Mouse (Mus musculus): ENCODE measurements around the gene Arl10.
"Not testable (repeated sequence)": the region's sequence is repeated elsewhere in the genome, so short reads cannot be mapped to it uniquely, and the experiment has no call there.

Arl10 gene

DNA sequence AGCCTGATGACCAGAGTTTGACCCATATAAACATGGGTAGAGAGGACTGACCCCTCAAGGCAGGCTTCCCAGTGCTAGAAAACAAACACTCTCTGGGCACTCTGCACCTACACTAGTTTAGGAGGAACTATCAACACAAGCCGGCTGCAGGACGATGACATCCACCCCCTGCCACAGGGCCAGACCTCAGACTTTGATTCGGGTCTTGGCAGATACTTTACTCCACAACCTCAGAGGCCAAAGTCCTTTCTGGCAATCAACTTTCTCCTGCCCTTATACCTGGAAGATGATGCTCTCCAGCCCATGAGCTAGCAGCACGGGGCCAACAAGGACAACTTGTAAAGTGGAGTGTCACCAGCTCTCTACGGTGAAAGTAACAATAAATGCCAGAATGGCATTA is 8.0 kb downstream of the Arl10 start:
- no peak for DNase-seq (ENCODE audit: low spot score)

DNA sequence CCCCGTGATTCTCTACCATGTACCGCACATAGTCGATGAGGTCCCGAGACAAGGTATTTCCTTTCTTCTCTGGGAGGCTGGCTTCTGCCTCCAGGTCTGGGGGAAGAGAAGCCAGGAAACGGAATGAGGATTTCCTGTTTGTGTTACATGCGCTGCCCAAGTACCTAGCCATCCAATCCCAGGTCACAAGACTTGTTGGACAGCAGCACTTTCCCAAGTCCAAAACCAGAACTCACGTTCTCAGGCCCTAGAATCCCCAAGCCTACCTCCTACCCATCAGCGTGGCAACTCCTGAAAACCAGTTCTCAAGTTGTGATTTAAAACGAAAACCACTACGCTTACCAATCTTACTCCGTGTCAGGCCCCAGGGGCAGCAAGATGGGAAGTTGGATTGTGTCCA is 11.0 kb downstream of the Arl10 start:
- no peak for DNase-seq (ENCODE audit: low spot score)

DNA sequence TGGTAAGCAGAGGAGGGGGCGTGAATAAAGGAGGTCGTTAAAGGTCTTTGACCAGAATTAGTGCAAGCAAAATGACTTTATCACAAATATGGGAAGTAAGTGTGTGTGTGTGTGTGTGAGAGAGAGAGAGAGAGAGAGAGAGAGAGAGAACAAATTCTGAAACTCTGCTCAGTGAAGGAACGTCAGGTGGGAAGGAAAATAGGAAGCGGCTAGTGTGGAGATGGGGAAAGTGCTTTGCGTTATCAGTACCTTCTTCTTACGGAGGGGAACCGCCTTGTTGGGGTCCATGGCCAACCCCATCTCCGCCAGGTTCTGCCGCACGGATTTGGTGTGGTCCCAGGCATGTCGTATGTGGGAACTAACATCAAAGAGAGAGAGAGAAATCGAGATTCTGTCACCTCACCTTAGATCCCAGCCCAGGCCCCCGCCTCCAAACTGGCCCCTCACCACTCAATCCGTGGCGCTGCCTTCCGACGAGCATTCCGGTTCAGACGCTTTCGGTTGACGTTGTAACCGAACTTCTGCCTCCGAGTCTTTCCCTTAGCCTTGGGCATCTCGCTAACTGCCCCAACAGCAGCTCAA is 14.7 kb downstream of the Arl10 start:
- DNase-seq (ENCODE audit: low spot score): no peak

DNA sequence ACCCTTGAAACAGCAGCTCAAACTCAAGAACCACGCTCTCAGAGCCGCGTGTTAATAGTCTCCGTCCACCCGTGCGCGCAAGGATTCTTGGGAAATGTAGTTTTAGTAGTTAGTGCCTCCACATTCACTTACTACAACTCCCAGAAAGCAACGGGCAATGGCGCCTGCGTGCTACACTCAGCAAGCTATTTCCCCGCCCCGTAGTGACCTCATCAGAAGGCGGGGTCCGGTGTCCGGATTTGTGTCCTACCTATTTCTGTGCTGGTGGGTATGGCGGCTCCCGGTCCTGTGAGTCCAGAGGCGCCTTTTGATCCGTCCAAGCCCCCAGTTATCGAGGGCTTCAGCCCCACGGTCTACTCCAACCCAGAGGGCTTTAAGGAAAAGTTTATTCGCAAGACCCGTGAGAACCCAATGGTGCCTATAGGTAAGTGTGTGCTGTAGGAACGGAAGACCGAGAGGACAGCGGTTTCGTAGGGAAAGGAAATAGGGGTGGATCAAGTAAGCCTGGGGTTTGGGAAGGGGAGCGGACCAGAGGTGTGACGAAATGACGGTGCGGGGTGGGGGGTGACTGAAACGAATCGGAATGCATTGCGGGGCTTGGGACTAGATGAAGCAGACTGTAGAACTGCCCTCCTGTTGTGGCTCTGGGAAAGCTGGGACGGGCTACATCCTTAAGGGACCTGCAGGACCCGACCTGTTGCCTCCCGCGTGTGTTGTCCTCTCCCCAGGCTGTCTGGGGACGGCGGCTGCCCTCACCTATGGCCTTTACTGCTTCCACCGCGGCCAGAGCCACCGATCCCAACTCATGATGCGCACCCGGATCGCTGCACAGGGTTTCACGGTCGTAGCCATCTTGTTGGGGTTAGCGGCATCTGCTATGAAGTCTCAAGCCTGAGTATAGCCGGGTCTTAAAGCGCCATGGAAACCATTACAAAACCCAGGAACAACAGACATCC is 15.5 kb downstream of the Arl10 start, which contains the start of the genes Nop16 and Higd2a:
Gene Nop16, minus strand, starts transcription at position 95 of the 956 bp plus-strand sequence.
Gene Higd2a, plus strand, starts transcription at position 212 of the 956 bp plus-strand sequence.
- DNase-seq (ENCODE audit: low spot score): peak; percentile 74

DNA sequence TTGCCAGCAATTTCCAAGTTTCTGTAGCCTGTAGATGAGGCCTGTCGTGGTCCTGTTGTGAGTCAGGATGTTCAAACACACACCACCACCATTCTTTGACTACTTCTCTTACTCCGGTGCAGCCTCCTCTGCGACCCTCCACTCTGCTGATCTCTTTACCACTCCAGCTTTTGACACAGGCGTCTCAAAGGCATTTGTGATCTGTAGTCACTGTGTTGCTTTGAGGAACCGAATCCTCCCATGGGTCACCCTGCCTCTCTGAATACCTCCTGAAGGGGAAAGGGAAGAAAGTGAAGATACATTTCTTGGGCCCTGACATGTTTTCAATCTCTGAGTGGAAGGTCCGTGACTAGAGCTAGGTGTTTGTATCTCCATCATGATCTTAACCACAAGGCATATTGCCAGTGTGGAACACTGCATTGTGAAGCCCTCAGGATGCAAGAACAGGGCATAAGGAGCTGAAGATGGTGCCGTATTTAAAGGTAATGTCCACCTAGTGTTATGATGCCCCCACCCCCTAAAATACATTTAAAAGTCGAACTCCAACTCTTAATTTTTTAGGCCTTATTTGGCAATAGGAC is 17.1 kb downstream of the Arl10 start:
- no peak for DNase-seq (ENCODE audit: low spot score)

DNA sequence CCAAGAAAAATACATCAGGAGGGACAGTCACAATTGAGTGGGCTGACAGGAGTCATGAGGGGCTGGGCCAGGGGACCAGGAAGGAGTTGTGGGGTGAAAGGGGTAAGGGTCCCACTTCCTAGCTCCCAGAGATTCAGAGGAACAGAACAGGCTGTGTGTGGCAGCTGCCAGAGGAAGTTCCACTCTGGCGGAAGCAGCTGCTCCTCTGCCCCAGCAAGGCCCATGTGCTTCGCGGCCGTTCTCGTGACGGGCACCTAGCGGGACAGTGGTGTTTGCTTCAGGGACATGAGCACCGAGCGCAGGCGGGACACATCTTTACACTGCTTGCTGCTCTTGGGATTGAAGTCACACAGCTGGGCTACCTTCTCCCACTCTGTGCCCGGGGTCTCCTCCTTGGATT is 18.8 kb downstream of the Arl10 start:
- DNase-seq (ENCODE audit: low spot score): no peak

DNA sequence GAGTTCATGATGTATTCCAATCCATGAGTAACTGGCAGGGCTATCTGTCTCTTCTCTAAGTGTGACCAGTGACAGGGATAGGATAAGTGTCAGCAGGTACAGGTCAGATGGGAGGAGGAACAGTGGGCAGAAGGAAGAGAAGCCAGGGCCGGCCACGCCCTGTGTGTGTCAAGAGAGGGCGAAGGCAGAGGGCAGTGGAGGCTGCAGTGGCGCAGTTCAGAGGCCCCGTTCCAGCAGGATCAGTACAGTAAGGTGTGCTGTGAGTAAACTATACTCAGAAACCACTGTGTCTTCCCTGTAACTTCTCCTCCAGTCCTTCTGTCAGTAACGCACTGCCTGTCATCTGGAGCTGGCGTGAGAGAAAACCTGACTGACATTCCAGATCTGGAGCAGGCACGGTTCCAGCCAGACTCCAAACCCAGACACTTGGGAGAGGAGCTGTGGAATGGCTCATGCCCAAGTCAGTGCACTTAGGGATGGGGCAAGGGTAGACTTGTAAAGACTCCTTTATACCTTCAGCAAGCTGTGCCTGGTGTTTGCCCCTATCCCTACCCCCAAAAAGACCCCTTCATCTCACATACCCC is 21.4 kb downstream of the Arl10 start:
- no peak for DNase-seq (ENCODE audit: low spot score)

DNA sequence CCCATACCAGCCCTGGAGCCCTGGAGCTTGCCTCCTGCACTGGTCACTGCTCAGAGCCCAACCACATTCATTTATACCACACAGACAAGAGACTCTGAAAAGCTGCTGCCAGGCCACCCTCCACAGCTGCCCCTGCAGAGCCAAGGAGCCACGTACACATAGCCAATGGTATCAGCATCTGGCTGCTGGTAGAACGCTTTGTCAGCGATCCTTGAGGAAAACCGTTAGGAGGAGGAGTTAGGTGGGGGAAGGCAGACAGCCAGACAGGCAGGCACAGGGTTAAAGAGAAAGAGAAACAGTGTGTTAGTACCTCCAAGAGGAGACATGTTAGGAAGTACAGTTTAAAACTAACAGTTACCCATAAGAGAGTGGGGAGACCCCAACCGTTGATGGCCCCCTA is 22.1 kb downstream of the Arl10 start:
- DNase-seq (ENCODE audit: low spot score): no peak

DNA sequence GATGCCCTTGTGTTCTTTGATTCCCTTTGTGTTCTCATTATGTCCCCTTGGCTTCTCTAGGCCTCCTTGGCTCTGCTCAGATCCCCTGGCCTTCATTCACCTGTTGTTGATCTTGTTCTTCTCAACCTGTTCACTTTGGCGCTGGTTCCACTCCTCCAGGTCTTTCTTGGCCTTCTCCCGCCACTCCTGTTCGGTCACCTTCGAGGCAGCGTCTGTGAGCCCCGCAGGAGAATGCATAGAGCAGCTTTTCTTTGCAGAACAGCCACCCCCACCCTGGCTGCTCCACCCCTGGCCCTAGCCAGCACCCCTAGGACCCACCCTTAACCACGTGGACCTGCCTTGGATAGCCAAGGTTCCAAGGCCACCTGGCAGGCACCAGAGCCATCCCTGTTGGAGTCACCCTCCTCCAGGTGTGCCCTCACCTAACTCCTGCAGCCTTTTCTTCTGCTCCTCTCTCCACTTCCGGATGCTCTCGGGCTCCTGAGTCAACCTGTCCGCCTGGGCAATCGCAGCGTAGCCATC is 23.9 kb downstream of the Arl10 start:
- DNase-seq (ENCODE audit: low spot score): no peak

DNA sequence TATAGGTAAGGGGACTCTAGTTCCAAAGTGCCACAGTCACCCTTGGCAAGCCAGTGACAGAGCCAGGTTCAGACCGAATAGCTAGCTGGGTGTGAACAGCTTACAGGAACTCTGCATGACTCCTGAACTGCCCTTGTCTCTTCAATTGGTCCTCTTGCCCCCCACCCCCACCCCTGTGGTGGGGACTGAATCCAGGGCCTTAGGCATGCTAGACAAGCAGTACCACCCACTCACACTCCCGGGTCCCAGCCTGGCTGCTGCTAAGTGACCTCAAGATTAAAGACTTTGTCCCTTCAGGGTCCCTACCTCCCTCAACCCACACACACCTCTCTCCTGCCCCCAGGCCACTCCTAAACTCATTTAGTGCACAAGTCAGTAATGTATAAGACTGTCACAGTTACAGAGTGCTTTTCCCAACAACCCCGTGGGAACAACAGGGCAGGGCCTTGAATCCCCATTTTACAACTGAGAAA is 27.9 kb downstream of the Arl10 start:
- DNase-seq (ENCODE audit: low spot score): no peak

DNA sequence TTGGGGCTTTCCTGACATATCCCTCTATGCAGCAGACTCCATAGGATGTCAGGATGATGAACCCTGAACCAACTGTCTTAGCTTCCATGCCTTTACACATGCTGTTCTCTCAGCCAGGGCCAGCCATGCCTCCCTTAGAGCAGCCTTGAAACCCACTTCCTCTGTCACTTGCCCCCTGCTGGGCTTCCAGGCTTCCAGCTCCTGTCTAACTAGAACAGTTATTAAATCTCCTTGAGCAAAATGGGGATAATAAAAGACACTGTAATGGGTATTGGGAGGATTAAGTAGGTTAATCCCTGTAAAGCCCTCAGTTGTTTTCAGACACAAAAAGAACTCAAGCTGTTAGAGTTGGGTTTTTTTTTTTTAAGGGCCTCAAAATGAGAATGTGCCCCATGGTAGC is 28.7 kb downstream of the Arl10 start:
- no peak for DNase-seq (ENCODE audit: low spot score)

DNA sequence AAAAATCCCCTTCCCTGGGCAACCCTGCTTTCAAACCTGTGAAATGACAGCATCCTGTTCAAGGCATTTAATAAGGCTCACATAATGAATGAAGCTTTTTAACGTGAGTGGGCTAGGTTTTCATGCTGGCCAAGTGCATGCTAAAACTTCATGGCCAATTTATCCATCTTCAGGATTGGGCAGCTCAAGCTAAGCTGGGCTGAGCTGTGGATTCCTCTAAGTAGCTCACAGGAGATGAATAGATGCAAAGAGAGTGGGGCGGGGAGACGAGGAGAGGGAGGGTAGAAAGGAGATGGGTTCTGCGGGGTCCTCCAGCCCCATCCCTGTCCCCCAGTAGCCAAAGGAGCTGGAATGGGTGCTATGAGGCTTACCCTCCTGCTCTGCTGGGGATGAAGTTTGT is 29.4 kb downstream of the Arl10 start:
- DNase-seq (ENCODE audit: low spot score): no peak

DNA sequence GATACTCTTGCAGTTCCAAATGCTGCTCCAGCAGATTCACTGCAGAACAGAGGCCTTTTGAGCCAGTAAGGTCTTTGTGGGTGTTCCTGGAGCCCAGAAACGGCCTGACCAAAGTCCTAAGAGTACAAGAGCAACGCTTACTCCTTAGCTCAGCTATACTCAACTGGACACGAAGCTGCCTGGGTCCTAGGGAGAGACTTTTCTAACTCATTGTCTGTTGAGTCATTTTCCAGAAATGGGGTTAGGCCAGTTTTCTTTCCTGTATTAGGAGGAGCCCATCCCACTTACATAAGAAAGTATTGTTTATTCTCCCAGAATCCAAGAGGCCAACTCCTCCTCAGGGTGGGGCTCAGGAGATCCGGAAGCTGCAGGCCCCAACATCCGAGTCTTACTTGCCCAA is 30.6 kb downstream of the Arl10 start:
- DNase-seq (ENCODE audit: low spot score): no peak

DNA sequence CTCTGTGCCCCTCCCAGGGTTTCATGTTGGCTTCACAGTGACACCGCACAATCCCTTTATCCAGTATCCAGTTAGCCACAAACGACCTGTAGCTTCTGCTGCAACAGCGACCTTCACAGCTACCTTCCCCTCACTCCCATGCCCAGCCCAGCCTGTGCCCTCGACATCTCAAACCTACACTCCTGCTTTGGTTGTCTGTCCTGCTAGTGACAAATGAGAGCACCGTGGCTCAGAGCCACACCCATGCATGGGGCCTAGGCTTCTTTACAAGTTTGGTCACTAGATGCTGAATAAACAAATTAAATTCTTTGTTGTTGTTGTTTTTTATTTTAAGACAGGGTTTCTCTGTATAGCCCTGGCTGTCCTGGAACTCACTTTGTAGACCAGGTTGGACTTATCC is 32.4 kb downstream of the Arl10 start:
- no peak for DNase-seq (ENCODE audit: low spot score)

DNA sequence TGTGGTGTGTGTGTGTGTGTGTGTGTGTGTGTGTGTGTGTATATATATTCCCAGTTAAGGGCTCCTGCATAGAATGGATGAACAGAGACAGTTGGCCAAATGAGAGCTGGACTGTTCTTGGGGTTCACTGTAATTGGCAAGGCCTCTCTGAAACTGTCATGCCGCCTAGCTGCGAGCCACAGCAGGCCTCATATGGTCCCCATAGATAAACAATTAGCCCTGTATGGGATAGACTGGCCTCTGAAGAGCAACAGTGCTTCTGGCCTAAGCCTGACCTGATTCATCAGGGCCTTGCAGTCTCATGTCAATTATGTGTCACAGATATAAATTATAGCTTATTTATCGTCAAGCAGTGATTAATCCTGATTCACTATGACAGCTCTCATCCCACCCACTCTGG is 33.2 kb downstream of the Arl10 start:
- no peak for DNase-seq (ENCODE audit: low spot score)

DNA sequence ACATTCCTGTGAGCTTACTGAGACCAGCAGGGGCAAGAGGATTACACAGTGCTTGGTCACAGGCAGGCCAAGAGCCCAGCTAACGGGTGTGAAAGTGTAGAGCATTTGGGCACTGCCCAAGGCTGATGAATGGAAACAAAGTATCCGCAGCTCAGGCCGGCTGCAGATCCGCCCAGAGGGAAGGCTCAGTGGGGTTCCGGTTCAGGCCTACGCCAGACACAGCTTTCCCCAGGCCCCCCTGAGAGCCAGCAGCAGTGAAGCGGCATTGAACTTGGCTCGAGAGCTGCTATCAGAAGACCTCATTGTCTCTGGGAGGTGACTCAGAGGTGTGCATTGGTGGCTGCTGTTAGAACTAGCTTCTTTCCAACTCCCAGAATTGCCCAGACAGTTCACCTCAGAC is 33.9 kb downstream of the Arl10 start:
- no peak for DNase-seq (ENCODE audit: low spot score)

DNA sequence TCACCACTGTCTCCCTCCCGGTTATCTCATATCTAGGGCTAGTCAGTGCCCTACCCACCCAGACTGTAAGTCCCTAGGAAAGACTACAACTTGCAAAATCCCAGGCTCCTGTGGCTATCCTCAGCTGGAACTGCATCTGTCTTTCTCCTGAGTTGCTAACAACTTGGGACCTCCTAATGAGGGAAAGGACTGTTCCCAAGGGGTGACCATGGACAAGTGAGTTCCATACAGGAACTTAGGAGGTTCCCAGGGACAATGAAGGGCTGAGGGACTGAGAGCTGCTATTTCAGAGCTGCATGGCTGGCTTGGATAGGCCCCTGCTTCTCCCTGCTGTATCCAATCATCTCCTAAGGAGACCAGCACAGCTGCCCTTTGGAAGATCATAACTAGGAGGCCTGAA is 34.5 kb downstream of the Arl10 start:
- no peak for DNase-seq (ENCODE audit: low spot score)

DNA sequence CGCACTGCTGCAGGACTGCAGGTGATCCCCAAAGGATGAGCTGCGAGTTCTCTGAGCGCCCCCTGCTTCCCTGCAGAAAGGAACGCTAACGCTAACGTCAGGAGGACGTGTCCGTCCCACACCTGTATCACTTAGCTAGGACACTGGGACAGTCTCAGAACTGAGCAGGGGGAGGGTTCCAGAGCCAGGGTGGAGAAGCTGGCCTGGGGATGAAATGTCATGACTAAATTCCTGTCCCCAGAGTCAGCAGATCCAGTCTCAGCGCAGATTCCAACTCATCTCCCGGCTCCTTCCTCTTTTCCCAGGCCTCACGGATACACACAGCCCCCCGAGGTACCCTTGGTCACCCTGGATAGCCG is 35.8 kb downstream of the Arl10 start:
- DNase-seq (ENCODE audit: low spot score): no peak

DNA sequence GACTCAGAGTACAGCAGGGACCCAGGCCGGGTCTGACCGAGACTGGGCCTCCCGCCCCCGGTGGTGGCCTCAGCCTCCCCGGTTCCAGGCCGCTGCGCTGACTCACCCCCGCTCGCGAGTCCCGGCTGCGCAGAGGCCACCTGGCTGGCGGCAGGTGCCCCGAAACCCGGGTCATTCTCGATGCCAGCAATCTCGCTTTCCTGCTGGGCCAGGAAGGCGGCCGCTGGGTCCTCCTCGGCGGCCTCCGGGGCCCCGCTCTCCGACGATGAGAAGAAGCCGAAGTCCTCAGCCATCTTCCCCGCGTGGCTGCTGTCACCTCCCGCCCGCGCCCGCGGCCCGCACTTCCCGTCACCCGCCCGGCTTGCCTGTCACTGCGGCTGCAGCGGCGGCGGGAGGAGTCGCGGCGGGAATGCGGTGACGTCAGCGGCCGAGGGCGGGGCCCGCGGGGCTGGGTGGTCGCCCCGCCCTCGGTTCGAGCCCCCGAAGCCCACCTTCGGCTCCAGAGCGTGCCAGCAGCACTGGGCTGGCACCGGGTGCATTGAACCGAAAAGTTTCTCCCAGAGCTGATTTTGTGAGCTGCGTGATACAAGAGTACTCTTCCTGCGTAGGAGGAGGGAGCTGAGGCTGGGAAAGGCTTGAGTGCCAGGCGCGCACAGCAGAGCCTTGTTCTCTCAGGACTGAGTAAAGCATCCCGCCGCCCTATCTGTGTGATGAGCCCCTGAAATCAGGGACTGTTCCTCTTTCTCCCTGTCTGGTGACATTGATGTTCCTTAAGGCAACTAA is 36.3 kb downstream of the Arl10 start, which contains the start of gene Cltb:
Gene Cltb, minus strand, starts transcription at position 373 of the 783 bp plus-strand sequence.
- DNase-seq (ENCODE audit: low spot score): peak; percentile 74

DNA sequence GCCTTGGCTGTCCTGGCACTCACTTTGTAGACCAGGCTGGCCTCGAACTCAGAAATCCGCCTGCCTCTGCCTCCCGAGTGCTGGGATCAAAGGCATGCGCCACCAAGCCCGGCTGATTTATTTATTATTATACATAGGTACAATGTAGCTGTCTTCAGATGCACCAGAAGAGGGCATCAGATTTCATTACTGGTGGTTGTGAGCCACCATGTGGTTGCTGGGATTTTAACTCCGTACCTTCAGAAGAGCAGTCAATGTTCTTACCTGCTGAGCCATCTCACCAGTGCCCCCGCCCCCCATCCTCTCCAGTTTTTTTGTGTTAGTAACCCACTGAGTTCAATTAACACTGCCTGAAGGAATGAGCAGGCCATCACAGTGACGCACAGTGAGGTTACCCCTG is 38.3 kb downstream of the Arl10 start:
- DNase-seq (ENCODE audit: low spot score): not testable (repeated sequence)

DNA sequence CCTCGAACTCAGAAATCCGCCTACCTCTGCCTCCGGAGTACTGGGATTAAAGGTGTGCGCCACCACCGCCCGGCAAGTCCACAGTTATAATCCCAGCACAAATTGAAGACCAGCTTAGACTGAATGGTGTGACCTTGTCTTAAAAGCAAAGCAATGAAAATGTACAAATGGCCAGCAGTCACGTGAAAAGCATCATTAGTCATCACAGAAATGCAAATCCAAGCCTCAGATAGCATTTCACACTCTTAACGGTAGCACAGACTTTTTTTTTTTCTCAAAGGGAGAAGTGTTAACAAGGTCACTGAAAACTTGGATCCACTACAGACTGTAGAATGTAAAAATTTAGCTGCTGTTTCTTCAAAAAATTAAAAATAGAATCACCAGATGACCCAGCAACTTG is 41.5 kb downstream of the Arl10 start:
- DNase-seq (ENCODE audit: low spot score): no peak

DNA sequence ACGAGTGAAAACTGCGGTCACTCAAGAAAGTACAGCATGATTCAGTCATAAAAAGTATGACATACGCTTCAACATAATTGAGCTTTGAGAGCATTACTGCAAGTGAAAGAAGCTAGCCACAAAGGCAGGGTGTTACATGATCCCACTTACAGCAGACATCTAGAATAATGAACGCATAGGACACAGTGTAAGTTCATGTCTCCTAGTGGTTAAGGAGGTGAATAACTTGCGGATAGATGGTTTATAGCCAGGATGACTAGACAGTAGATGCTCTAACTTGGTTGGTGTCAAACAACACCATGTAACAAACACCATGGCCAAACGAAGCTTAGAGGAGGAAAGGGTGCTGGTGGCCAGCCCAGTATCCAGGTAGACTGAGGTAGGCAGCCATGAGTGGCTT is 42.2 kb downstream of the Arl10 start:
- DNase-seq (ENCODE audit: low spot score): no peak
